Mouse (Mus musculus): ENCODE data around the gene Peak1. TPM values are rescaled to one million over a fixed set of nuclear protein-coding genes. Genes with fewer than 3 reads are reported as not detected.
"Not testable (repeated sequence)": the region's sequence is repeated elsewhere in the genome, so short reads cannot be mapped to it uniquely, and the experiment has no call there.

The Peak1 gene
- total RNA-seq (2022), result 10 to 100 TPM; 34.2 to 44.5 (median 40.9) TPM

GRCm38 (mm10) chr9:56417948-56418737, at the start of gene Peak1, which contains the start of gene Hmg20a:
Peak1 (minus strand) TSS chr9:56418067.
Hmg20a (plus strand) TSS chr9:56418609.
- DNase-seq (ENCODE audit: low spot score), result peak; percentile 100

DNA sequence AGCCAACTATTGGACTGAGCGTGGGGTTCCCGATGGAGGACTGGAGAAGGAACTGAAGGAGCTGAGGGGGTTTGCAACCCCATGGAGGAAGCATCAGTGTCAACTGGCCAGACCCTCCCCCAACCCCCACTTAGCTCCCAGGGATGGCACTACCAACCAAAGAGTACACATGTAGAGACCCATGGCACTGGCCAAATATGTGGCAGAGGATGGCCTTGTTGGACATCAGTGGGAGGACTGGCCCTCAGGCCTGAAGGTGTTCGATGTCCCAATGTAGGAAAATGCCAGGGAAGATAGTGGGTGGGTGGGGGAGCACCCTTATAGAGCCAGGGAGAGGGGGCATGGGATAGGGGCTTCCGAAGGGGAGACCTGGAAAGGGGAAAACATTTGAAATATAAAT, 48.4 kb upstream of the Peak1 start:
- DNase-seq (ENCODE audit: low spot score), result no peak

GRCm38 (mm10) chr9:56464863-56465654, 47.2 kb upstream of the Peak1 start:
- peak; percentile 66 for DNase-seq (ENCODE audit: low spot score)

- peak; percentile 69 for DNase-seq (ENCODE audit: low spot score)
These were observed 46.0 kb upstream of the Peak1 start for GRCm38 (mm10) chr9:56463686-56464515.

DNA sequence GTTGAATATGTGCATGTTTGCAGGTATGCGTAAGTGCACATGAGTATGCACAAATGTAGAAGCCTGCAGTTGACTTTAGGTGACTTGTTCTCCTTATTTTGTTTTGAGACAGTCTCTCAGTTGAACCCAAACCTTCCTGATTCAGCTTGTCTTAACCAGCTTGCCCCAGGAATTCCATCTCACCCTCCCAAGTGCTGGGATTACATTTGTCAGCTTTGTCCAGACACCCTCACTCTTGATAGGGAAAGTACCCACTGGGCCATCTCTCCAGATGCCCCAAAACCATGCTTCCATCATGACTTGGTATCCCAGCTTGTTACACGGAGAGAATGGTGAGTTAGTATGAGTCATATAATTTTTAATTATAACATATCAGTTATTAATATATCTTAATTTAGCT, 45.2 kb upstream of the Peak1 start:
- DNase-seq (ENCODE audit: low spot score), result no peak

- no peak for DNase-seq (ENCODE audit: low spot score)
These were observed 44.7 kb upstream of the Peak1 start for GRCm38 (mm10) chr9:56462606-56463005.

GRCm38 (mm10) chr9:56460987-56461386, 43.1 kb upstream of the Peak1 start:
- no peak for DNase-seq (ENCODE audit: low spot score)

DNA sequence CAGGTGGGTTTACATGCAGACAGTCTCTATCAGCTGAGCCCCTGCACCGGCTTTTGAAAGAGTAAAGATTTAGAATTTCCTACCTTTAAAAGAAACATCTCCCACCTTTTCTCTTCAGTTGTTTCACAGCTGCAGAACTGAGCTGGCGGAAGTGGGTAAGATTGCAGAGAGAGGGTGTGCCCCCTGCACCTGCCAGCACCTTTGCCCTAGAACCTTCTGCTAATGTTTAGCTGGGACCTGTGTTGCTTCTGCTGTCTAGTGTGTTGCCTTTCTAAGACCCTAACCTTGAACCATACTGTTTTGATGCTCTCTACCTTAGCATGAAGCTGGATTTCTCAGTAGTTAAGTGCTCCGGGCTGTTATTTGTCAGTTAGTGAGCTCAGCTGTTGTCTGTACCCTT, 38.6 kb upstream of the Peak1 start:
- DNase-seq (ENCODE audit: low spot score), result no peak

- DNase-seq (ENCODE audit: low spot score), result no peak
These were observed 35.4 kb upstream of the Peak1 start for GRCm38 (mm10) chr9:56453038-56453815.

- DNase-seq (ENCODE audit: low spot score), result no peak
These were observed 33.7 kb upstream of the Peak1 start for GRCm38 (mm10) chr9:56451570-56451969.

DNA sequence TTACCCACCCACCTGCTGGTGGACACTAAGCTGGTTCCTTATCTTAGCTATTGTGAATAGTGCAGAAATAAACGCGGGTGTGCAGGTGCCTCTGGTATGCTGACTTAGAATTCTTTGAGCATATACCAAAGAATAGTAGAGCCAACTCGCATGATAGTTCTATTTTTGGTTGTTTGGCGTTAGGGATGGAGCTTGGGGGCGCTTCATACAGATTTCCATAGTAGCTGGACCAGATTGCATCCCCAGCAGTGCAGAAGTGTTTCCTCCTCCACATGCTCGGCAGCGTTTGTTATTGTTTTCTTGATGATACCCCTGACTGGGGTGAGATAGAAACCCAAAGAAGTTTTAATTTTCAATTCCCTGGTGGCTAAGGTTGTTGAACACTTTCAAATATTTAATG, 21.8 kb upstream of the Peak1 start:
- DNase-seq (ENCODE audit: low spot score), result no peak

DNA sequence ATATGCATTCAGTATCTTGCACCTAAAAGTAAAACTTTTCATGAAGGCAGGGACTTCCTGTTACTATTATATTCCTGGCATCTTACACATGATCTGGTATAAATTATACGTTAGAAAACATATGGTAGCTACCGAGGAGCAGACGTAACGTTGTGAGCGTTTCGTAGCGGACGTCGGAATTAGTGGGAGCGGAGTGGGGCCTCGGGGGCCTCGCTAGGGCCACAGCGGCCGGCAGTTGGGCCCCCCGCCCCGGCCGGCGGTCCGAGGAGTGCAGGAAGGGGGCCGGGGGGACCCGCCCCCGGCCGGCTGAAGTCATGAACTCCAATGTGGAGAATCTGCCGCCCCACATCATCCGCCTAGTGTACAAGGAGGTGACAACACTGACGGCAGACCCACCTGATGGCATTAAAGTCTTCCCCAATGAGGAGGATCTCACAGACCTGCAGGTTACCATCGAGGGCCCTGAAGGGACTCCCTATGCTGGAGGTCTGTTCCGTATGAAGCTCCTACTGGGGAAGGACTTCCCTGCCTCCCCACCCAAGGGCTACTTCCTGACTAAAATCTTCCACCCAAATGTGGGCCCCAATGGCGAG, 19.5 kb upstream of the Peak1 start:
- not testable (repeated sequence) for DNase-seq (ENCODE audit: low spot score)

DNA sequence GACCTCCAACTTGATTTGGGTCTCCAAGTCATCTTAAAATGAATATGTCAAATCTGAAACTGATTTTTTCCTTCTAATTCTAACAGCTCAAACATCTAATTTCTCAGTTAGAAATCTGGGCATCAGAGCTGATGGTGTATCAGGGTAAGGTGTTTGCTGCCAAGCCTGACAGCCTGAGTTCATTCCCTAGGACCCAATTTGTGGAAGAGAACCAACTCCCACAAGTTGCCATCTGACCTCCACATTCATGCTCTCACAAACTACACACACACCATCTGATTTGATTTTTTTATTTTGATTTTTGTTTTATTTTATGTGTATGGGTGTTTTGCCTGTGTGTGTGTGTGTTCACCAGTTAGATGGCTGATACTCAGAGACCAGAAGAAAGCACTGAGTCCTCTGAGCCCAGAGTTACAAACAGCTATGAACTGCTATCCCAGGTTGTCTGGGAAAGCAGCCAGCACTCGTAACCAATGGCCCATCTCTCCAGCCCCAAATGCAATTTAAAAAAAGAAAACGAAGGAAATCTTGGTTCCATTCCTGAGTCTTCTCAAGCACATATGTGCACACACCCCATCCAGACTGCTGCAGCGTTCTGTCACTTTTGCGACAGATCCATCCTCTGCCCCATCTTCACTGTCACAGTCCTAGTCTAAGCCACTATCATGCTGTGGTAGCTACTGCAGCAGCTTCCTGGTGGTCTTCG, 18.1 kb upstream of the Peak1 start:
- no peak for DNase-seq (ENCODE audit: low spot score)

GRCm38 (mm10) chr9:56424861-56425260, 7.0 kb upstream of the Peak1 start:
- no peak for DNase-seq (ENCODE audit: low spot score)

DNA sequence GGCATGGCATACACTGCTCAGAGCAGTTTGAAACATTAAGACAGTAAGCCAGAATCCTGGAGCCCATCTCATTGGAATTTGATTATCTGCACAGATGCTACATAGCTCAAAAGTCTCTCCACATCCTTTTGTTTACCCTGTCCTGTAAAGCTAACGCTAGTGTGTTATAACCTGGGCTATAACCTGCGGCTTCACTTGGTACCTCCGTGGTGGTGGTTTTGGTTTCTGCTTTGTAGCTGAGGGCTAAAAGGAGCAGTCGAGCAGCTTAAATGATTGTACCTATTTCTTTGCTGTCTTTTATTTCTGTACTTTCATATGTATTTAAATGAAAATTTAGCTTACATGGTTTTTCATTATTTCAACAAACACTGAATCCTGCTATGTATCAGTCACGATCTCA, 4.1 kb upstream of the Peak1 start:
- no peak for DNase-seq (ENCODE audit: low spot score)

GRCm38 (mm10) chr9:56420892-56421601, 3.2 kb upstream of the Peak1 start:
- no peak for DNase-seq (ENCODE audit: low spot score)

DNA sequence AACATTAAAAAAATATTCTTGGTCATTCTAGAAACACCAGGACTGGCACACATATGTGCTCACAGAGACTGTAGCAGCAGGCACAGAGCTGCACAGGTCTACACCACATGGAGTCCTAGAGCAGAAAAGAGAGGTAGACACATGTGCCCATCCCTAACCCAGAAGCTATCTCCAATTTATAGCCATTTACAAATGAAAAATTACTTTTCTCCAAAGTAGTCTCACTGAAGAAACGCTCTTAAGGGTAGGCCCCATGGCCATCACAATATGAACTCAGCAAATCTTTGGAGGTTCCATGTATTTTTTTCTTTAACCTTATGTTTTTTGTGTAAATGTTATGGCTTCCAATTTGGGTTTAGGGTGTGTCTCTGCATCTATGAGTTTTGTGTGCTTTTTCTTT, 2.4 kb upstream of the Peak1 start:
- no peak for DNase-seq (ENCODE audit: low spot score)

DNA sequence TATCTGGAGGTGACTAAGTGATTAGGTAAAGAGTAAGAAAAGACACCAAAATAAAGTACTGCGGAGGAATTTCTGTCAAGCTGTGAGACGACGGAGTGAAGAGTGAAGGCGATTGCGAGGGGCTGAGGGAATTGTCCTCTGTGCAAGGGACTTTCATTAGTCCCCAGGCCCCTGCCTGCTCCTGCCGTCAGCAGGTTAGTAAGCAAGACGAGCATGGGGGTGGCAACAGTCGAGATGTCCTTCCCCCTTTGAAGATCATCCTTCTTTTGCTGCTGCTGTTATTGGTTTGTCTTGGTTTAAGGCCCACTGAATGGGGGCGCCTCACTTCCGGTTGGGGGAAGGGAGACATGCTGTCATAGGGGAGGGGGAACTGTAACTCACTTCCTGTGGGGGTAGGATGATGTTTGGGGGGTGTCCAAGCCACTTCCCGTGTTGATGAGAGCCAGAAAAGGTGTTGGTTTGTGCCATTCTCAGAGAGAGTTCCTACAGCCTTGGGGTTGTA, 922 bp upstream of the Peak1 start:
- no peak for DNase-seq (ENCODE audit: low spot score)

GRCm38 (mm10) chr9:56417415-56417947, 386 bp downstream of the Peak1 start:
- DNase-seq (ENCODE audit: low spot score), result peak; percentile 89

Measured in heart, adult 8-10 months (tissue).